Mouse (Mus musculus) intestine, embryonic 14.5 days (tissue): ENCODE data around the gene Copz1. TPM values are rescaled to one million over a fixed set of nuclear protein-coding genes. Genes with fewer than 3 reads are reported as not detected.

Experiments used
- ATAC-seq: fragments of 200-750 bp; cut with Nextera tagmentation; replicated peaks from 2 replicates; pipeline ENCODE4 v1.8.0; 2017; ENCODE audit warnings: low read depth, moderate number of reproducible peaks, moderate TSS enrichment, moderate library complexity; ENCODE audit not compliant: low FRiP score, low TSS enrichment
- DNase-seq: peaks from one replicate; pipeline ENCODE4 v3.0.0-alpha.2; 2018; ENCODE audit warnings: low spot score
- H3K27ac ChIP-seq: fragments of 300-500 bp; sonication (generic); 2 replicates; pipeline ENCODE4 v1.5.1; 2014; ENCODE audit warnings: low read depth, mild to moderate bottlenecking, control low read depth
- H3K27me3 ChIP-seq: fragments of 300-500 bp; sonication (generic); replicated peaks from 2 replicates; pipeline ENCODE4 v1.6.1; 2014; ENCODE audit warnings: low read length, control low read depth; ENCODE audit not compliant: control insufficient read depth, insufficient read depth
- H3K36me3 ChIP-seq: fragments of 300-500 bp; sonication (generic); 2 replicates; pipeline ENCODE4 v1.6.1; 2014; ENCODE audit warnings: low read length, control low read depth; ENCODE audit not compliant: control insufficient read depth, insufficient read depth
- H3K4me1 ChIP-seq: fragments of 300-500 bp; sonication (generic); replicated peaks from 2 replicates; pipeline ENCODE4 v1.6.1; 2014; ENCODE audit warnings: low read length, control low read depth, mixed read lengths; ENCODE audit not compliant: control insufficient read depth, insufficient read depth
- H3K4me2 ChIP-seq: fragments of 300-500 bp; sonication (generic); 2 replicates; pipeline ENCODE4 v1.6.1; 2014; ENCODE audit warnings: low read length
- H3K4me3 ChIP-seq: fragments of 300-500 bp; sonication (generic); 2 replicates; pipeline ENCODE4 v1.5.1; 2014; ENCODE audit warnings: low read depth, low read length, control low read depth, mixed read lengths
- H3K9ac ChIP-seq: fragments of 300-500 bp; sonication (generic); 2 replicates; pipeline ENCODE4 v1.6.1; 2014; ENCODE audit warnings: mild to moderate bottlenecking, low read length
- H3K9me3 ChIP-seq: fragments of 300-500 bp; sonication (generic); 2 replicates; pipeline ENCODE4 v1.6.1; 2016; ENCODE audit warnings: low read length, control low read depth; ENCODE audit not compliant: control insufficient read depth
- WGBS: fragments of 180-500 bp; shearing (Covaris S2); extraction: QIAGEN DNeasy Blood & Tissue Kit; methylation state at CpG from one replicate; pipeline ENCODE4 v1.1.7; 2014; 5-methylcytosine and 5-hydroxymethylcytosine counted together
- microRNA counts: library from miRNA; unstranded; fragments of <30 nt; microRNA quantifications from one replicate; lab custom pipeline; 2016
- microRNA-seq: library from miRNA; unstranded; fragments of <30 nt; microRNA quantifications from one replicate; pipeline ENCODE4, GENCODE M21; 2016
- polyA plus RNA-seq: library from polyadenylated mRNA; unstranded; fragments of >200 nt; fragmentation: Nextera tagmentation; extraction: Ambion mirVana; gene quantifications from 2 replicates; pipeline ENCODE4 v1.2.1, GENCODE M21; 2014

Gene Copz1
- polyA plus RNA-seq, 1 experiment from 2014 or later, result 266 TPM

GRCm38 (mm10) chr15:103347275-103347684 is 74.8 kb downstream of the Copz1 start:
- H3K27me3 ChIP-seq, result no peaks in the 10 kb centered on the region

More at GRCm38 (mm10) chr15:103347275-103347684, 74.8 kb downstream of the Copz1 start:
- no peak overlapping the region for H3K27ac ChIP-seq
- no peak overlapping the region for H3K9ac ChIP-seq
- ATAC-seq (no peak), DNase-seq (no peak)
- H3K4me2 ChIP-seq, result no peak overlapping the region
- H3K4me3 ChIP-seq, result no peak overlapping the region
- 6% methylated on average over 2 of the region's 2 CpGs for WGBS
- no peaks in the 10 kb centered on the region for H3K4me1 ChIP-seq
- no peaks in the 10 kb centered on the region for H3K9me3 ChIP-seq
- peaks cover 84% of the 10 kb centered on the region for H3K36me3 ChIP-seq

MicroRNAs encoded within 50 kb of the gene (microRNA counts, 519-probe panel; counts per million panel counts)
- 4,194 counts per million, percentile 66 among the panel's probes with 10 or more counts for microRNA mmu-miR-148b (lab: Ali Mortazavi, UCI)

Small RNA genes lying within 50 kb of the gene (microRNA-seq; reads per million reads assigned to microRNA genes)
- gene Mir148b, result 442 reads per million, percentile 71 among the genes with 10 or more reads in this experiment

Other genes with a start within 250 kb of the Copz1 start
- 21.8 and 23.5 TPM in 2 replicates for gene Smug1, start 105.6 kb upstream of the Copz1 start, polyA plus RNA-seq
- 118 and 123 TPM in 2 replicates for gene Cbx5, start 32.9 kb upstream of the Copz1 start, polyA plus RNA-seq
- gene Hnrnpa1, start 32.3 kb upstream of the Copz1 start, polyA plus RNA-seq, result 837 and 906 TPM in 2 replicates
- gene Nfe2, start 14.3 kb upstream of the Copz1 start, polyA plus RNA-seq, result 1.8 and 1.9 TPM in 2 replicates
- 0.11 and 0.34 TPM in 2 replicates for gene Gpr84, start 37.9 kb downstream of the Copz1 start, polyA plus RNA-seq
- gene Zfp385a, start 67.4 kb downstream of the Copz1 start, polyA plus RNA-seq, result 7.2 and 7.5 TPM in 2 replicates
- gene Itga5, start 94.0 kb downstream of the Copz1 start, polyA plus RNA-seq, result 64.9 and 69.4 TPM in 2 replicates
- gene Gtsf1, start 157.8 kb downstream of the Copz1 start, polyA plus RNA-seq, result not detected in 2 replicates
- not detected in 2 replicates for gene Gtsf2, start 175.8 kb downstream of the Copz1 start, polyA plus RNA-seq
- gene Nckap1l, start 181.1 kb downstream of the Copz1 start, polyA plus RNA-seq, result 3.2 TPM in 2 replicates
- gene Pde1b, start 230.3 kb downstream of the Copz1 start, polyA plus RNA-seq, result 6.8 and 7.1 TPM in 2 replicates